Mouse (Mus musculus) c-Kit-negative CD71-positive TER-119-positive erythroid progenitor cells, embryonic 14.5 days (primary cell): ENCODE results near the gene Skil.
A peak's percentile ranks its signal among the peaks of the same experiment; 100 is the strongest.
"Not testable (repeated sequence)": the region's sequence is repeated elsewhere in the genome, so short reads cannot be mapped to it uniquely, and the experiment has no call there.

ENCODE experiments used
- DNase-seq: peaks from one replicate; pipeline ENCODE4 v3.0.0-alpha.2; 2013; ENCODE audit warnings: low read depth, low spot score

Skil gene

DNA sequence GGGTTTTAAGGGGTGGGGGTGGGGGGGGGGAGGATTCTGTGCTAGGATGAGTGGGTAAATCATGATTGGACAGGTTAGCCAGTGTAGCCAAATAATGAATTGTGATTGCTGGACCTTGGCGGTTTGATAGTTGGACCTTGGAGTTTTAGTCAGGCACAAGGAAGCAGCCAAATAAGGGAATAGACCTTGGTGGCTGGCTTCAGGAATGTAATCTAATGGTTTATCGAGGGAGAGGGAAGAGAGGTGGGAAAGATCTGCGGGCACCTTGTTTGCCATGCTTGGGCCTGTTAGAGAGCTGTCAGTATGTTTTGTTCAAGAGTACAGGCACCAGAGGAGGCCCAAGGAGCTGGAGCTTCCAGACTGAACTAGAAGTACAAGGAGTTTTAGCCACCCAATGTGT is 32.0 kb downstream of the Skil start:
- no peak for DNase-seq

DNA sequence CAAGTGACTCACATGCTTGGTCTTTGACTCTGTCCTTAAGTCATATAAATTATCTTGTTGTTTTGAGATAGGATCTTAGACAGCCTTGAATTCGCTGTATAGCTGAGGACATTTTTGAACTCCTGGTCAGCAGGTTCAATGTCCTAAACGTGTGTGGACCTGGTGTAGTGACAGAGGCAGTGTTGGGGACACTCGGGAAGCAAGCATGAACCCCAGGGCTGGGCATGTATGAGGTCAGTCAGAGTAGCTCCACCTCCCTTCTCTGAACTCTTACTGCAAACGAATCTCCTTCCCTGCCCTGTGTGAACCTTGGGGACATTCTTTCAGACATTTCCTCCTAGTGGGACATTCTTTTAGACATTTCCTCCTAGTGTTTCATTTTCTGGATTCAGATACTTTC is 34.9 kb downstream of the Skil start:
- DNase-seq = no peak

DNA sequence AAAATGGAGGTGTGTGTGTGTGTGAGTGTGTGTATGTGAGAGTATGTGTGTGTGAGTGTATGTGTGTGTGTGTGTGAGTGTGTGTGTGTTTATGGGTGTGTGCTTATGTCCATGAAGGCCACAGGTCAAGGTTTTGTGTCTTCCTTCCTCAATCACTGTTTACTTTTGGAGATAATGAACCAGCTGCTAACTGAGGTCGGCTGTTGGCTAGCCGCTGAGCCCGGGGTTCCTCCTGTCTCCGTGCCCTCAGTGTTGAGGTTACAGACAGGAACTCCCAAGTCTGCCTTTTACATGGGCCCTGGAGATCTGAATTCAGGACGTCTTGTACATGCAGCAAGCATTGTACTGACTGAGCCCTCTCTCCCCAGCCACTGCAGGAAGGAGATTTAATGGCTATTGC is 38.8 kb downstream of the Skil start:
- DNase-seq = no peak

GRCm38 (mm10) chr3:31134246-31134645 is 39.4 kb downstream of the Skil start:
- DNase-seq = peak; percentile 71

- DNase-seq = no peak
These were observed 39.8 kb downstream of the Skil start for GRCm38 (mm10) chr3:31134696-31135095.

GRCm38 (mm10) chr3:31136591-31136990 is 41.7 kb downstream of the Skil start:
- DNase-seq = not testable (repeated sequence)

DNA sequence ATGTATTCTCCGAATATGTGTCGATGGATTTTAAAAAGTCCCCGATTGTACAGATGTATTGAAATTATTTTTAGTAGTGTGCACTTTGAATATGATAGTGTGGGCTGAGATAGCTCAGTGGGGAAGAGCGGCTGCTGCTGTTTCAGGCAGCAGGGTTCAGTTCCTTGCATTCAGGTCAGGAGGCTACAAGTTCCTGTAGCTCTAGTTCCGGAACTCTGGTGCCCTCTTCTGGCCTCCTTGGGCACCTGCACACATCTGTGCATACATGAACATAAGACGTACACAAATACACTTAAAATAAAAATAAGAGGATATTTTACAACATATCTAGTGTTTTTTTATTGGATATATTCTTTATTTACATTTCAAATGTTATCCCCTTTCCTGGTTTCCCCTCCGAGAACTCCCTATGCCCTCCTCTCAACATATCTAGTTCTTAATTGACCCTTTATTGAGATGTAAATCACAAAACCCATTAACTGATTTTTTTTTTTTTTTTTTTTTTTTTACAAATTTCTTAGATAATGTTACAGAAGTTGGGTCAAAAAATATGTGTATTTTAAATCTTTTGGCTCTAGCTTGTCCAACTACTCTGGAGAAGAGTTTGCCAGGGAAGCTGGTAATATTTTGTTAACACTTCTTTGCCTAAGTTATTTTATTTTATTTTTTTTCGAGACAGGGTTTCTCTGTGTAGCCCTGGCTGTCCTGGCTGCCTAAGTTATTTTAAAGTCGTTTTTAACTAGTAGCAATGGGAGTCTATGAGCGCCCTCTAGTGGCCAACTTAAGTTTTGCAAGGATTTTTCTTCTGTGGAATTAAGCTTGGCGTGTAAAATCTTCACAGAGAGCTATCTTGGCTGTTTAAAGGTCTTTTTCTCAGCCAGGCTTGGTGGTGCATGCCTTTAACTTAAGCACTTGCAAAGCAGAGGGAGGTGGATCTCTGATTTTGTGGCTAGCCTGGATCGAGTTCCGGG is 43.9 kb downstream of the Skil start:
- DNase-seq = peak; percentile 73

DNA sequence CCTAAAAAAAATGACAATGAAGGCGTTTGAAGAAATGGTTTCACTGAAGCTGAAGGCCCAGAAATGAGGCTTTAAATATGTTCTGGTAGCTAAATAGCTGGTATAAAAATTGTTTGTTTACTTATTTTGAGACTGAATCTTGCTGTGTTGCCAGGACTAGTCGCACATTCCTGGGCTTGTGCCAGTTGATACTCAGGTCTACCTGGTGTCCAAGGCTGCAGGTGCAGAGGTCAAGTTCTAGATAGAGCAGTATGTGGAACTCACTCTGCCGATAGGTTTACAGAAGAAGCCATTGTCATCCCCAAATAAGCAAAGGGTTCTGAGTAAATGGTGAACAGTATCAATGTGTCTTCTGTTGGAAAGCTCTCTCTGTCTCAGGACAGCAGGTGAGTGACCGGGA is 46.8 kb downstream of the Skil start:
- DNase-seq = no peak

- not testable (repeated sequence) for DNase-seq
These were observed 50.4 kb downstream of the Skil start for GRCm38 (mm10) chr3:31145222-31145621.

- no peak for DNase-seq
These were observed 50.9 kb downstream of the Skil start for GRCm38 (mm10) chr3:31145641-31146290.

DNA sequence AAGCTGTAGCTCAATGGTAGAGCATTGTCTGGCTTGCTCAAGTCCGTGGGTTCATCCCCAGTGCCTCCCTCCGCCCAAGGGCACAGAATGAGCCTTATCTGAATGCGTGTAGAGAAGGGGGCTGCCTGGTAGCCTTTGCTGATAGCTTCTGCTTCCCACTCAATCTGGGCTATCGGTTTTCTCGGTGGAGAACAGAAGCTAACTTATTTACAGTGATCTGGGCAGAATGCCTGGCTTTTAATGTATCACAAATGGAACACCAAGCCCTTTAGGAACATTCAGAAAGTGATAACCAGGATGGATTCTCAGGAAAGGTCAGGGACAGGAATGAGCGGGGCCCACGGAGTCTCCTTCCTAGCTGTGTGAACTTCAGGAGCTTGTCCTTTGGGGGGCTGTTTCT is 53.7 kb downstream of the Skil start:
- no peak for DNase-seq

GRCm38 (mm10) chr3:31149706-31150105 is 54.8 kb downstream of the Skil start, which contains the start of gene Cldn11:
Gene Cldn11 (plus strand): TSS chr3:31149920.
- DNase-seq = no peak

DNA sequence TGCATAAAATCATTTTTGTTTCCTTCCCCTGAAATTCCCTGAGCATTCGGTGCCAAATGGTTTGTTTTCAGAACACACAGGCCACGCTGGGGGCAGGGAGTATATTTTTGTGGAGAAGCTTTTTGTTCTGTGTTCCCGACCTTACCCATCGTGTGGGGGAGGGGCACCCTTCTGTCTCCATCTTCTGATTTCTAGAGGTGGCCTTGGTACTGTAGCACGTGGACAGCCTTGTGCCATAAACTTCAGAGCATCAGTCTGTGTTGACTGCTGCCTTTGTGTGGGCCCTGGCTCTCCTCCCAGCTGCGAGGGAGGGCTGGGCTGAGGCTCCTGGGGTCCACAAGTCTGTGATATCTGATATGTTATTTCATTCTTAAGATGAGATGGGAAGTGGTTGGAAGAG is 57.2 kb downstream of the Skil start:
- no peak for DNase-seq

GRCm38 (mm10) chr3:31156126-31156525 is 61.3 kb downstream of the Skil start:
- no peak for DNase-seq

DNA sequence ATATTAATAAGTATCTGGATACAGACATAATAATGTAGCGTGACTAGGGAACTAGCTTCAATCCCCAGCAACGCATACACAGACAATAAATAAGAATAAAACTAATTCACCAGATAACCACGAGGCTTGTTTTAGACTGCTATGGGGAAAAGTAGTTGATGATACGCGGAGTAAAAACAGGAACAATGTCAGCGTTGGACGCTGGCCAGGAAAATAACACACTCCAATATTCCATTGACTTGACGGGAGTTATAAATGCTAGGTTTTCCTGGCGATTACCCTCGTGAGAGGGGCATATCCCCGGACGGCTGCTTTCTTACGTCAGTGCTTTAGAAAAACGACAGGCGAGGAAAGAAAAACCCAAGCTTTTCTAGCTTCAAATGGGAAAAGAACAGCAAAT is 62.9 kb downstream of the Skil start:
- no peak for DNase-seq

- DNase-seq = no peak
These were observed 65.2 kb downstream of the Skil start for GRCm38 (mm10) chr3:31160046-31160445.

- no peak for DNase-seq
These were observed 66.5 kb downstream of the Skil start for GRCm38 (mm10) chr3:31161336-31161735.

DNA sequence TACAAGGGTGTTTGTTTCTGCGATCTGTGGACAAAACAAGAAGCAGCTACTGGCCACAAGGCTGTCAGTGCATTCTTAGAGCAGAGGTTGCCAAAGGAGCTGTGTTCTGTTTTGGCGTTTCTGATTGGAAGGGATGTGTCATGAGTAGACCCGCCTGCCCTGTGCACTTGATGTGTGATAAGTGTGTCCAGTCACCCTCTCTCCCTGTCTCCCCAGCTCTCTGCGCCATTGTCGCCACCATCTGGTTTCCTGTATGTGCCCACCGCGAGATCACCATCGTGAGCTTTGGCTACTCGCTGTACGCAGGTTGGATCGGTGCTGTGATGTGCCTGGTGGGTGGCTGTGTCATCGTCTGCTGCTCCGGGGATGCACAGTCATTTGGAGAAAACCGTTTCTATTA is 68.0 kb downstream of the Skil start:
- no peak for DNase-seq

GRCm38 (mm10) chr3:31165803-31166202 is 70.9 kb downstream of the Skil start:
- no peak for DNase-seq

- no peak for DNase-seq
These were observed 71.6 kb downstream of the Skil start for GRCm38 (mm10) chr3:31166365-31166871.
